Mouse (Mus musculus) spleen, adult 2 months (tissue): ENCODE results near the gene Cited2. TPM values are rescaled to one million over a fixed set of nuclear protein-coding genes. Genes with fewer than 3 reads are reported as not detected.

Experiments used
- DNase-seq, 2 experiments: peaks; one replicate each; pipeline versions ENCODE4 v3.0.0 to v3.0.0-alpha.2; 2012 to 2021; ENCODE audit warnings: low spot score in 2 of 2, low read depth in 1 of 2
- H3K27ac ChIP-seq: fragments of 200-500 bp; 2 replicates; pipeline ENCODE4 v1.5.1; 2012; ENCODE audit warnings: low read length, inconsistent platforms; ENCODE audit not compliant: insufficient read depth
- H3K27me3 ChIP-seq: fragments of 200-500 bp; 2 replicates; pipeline ENCODE4 v1.6.1; 2012; ENCODE audit warnings: mild to moderate bottlenecking, moderate library complexity, low read length, inconsistent platforms; ENCODE audit not compliant: control insufficient read depth, insufficient read depth
- H3K36me3 ChIP-seq: fragments of 200-500 bp; 2 replicates; pipeline ENCODE4 v1.6.1; 2012; ENCODE audit warnings: mild to moderate bottlenecking, low read length, inconsistent platforms; ENCODE audit not compliant: control insufficient read depth, insufficient read depth
- H3K4me1 ChIP-seq: fragments of 200-500 bp; 2 replicates; pipeline ENCODE4 v1.6.1; 2011; ENCODE audit warnings: inconsistent platforms; ENCODE audit not compliant: control insufficient read depth, insufficient read depth, insufficient read length
- H3K4me3 ChIP-seq: fragments of 200-500 bp; 2 replicates; pipeline ENCODE4 v1.5.1; 2011; ENCODE audit warnings: mild to moderate bottlenecking, inconsistent platforms; ENCODE audit not compliant: insufficient read depth, insufficient read length; ENCODE audit errors: extremely low read depth
- CTCF ChIP-seq: fragments of 200-500 bp; IDR thresholded peaks from 2 replicates; pipeline ENCODE4 v1.5.1; 2011; ENCODE audit warnings: mild to moderate bottlenecking, inconsistent platforms; ENCODE audit not compliant: insufficient read depth, insufficient read length, insufficient replicate concordance; ENCODE audit errors: extremely low read depth
- POLR2A ChIP-seq: fragments of 200-500 bp; IDR thresholded peaks from 2 replicates; pipeline ENCODE4 v1.6.1; 2011; ENCODE audit warnings: low read depth, low read length, inconsistent platforms
- WGBS: fragments of 180-500 bp; shearing (Covaris S2); methylation state at CpG from one replicate; pipeline ENCODE4 v1.1.7; 2018; 5-methylcytosine and 5-hydroxymethylcytosine counted together
- polyA plus RNA-seq: library from polyadenylated mRNA; depleted of rRNA; stranded (reverse); fragments of >200 nt; gene quantifications from 2 replicates; pipeline ENCODE4 v1.2.3, GENCODE M21; 2012

Gene Cited2
- polyA plus RNA-seq, 1 experiment = 34.8 TPM

DNA sequence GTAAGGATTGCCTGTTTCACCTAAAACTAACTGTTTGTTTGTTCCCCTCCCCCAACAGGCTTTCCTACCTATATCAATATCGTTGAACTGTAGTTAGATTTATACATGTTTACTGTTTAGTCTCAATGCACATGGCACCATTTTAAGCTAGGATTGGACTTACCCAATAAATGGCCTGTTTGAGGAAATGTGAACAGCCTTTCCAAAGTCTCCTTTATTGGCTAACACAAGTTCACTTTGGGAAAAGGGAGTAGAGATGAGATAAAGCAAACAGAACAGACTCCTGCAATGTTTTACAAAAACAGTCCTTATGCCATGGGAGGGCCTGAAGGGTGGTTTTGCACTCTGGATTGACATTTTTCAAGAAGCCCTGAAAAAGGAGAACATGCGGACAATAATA is 41.6 kb upstream of the Cited2 start:
- no peak for DNase-seq
- Histone ChIP-seq H3K4me1 (peaks cover 6% of the 10 kb centered on the region; the same call in 1 of the 2 replicates), H3K36me3 (no peaks in the 10 kb centered on the region), H3K27ac (no peak overlapping the region), H3K4me3 (no peak overlapping the region), H3K27me3 (no peaks in the 10 kb centered on the region)
- WGBS = 89% methylated on average over 2 of the region's 2 CpGs
- TF ChIP-seq CTCF (no peak), POLR2A (no peak)

DNA sequence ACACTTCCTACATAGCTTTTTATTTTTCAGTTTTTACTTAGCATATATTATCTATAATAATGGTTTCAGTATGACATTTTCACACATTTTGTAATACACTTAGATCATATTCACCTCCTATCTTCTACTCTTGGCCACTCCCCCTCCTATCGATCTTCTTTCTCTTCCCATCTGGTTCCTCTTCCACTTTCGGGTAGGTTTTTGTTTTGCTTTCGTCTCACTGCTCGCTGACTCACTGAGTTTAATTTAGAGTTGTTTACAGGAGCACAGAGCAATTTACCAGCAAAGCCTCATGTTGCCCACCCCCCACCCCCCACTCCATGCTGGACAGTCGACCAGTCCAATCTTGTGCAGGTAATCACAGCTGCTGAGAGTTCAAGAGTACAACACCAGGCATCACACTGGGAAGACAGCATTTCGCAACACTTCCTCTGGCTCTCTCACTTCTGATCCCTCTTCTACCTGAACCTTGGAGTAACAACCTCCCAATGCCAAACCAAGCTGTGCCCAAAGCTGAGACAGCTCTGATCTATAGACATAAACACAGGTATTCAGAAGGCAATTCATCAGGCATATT is 39.1 kb upstream of the Cited2 start:
- Histone ChIP-seq H3K36me3 (no peaks in the 10 kb centered on the region), H3K4me3 (peak overlapping the region; percentile 49), H3K27ac (0 out of 2 replicates have a peak overlapping the region, but pooled peaks have one; percentile 22), H3K4me1 (peaks cover 6% of the 10 kb centered on the region; the same call in 1 of the 2 replicates), H3K27me3 (no peaks in the 10 kb centered on the region)
- whole genome bisulfite sequencing = 19% methylated on average over 6 of the region's 6 CpGs
- TF ChIP-seq CTCF = no peak
- TF ChIP-seq POLR2A = no peak
- DNase-seq = peak in 1 of 2 experiments; percentile 29

DNA sequence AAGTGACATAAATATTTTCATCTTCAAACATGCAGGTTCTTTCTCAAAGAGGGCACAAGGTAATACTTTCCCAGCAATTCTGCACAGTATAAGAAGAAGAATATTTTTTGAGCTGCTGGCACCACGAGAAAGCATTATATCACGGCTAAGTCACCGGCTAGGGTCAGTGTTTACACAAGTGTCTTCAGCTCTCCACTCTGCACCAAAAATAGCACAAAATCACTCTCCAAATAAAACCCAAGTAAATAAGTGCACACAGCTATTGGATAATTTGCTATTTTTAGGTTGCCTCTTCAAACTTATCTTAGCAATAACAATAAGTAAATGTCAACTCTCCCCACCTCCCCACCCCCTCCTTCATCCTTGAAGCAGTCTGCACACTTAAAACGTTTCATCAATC is 33.2 kb upstream of the Cited2 start:
- Histone ChIP-seq H3K27ac (no peak overlapping the region), H3K36me3 (no peaks in the 10 kb centered on the region), H3K4me1 (peaks cover 3% of the 10 kb centered on the region; the same call in 1 of the 2 replicates), H3K4me3 (no peak overlapping the region), H3K27me3 (no peaks in the 10 kb centered on the region)
- DNase-seq = no peak
- 80% methylated on average over 4 of the region's 4 CpGs for WGBS
- TF ChIP-seq POLR2A (no peak), CTCF (no peak)

DNA sequence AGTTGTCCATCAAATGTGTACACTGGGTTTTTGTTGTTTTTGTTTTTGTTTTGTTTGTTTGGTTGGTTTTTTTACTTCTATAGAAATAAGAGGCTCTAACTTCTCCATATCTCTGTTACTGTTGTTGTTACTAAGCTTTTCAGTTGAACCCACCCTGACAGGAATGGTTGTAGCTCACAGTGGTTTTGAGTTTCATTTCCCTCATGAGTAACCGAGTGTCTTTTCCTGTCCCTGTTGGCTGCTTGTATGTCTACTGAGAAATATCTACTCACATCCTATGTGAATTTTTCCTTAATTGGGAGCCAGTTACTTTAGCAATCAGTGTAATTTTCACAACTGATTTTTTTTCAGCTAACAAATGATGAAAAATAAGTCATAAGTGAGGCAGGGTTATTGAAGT is 31.3 kb upstream of the Cited2 start:
- Histone ChIP-seq H3K27me3 (no peaks in the 10 kb centered on the region), H3K4me1 (peaks cover 3% of the 10 kb centered on the region; the same call in 1 of the 2 replicates), H3K27ac (no peak overlapping the region), H3K36me3 (no peaks in the 10 kb centered on the region), H3K4me3 (no peak overlapping the region)
- whole genome bisulfite sequencing = 8% methylated on average over 1 of the region's 1 CpGs
- DNase-seq = no peak
- no peak for TF ChIP-seq POLR2A

DNA sequence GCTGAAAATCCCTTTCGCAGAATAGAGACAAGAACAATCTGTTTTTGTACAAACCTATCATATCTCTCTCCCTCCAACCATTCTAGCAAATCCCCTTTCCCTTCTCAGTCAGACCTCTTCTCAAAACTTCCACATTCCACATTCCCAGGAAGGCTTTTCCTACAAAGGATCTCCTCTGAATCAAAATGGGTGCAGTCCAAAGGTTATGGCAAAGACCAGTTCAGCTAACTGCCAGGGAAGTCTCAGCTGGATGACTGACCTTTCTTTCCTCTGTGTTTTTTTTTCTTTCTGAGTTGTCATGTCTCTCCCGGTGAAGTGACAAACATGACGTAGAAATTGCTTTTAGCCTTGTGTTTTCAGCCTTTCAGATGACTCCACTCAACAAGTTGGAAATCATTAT is 27.2 kb upstream of the Cited2 start:
- DNase-seq = no peak
- no peak overlapping the region for H3K4me3 ChIP-seq
- H3K27me3 ChIP-seq = no peaks in the 10 kb centered on the region
- no peaks in the 10 kb centered on the region for H3K36me3 ChIP-seq
- WGBS = 90% methylated on average over 3 of the region's 3 CpGs
- peaks cover 3% of the 10 kb centered on the region; the same call in 1 of the 2 replicates for H3K4me1 ChIP-seq
- H3K27ac ChIP-seq = no peak overlapping the region
- TF ChIP-seq CTCF = no peak
- no peak for TF ChIP-seq POLR2A

DNA sequence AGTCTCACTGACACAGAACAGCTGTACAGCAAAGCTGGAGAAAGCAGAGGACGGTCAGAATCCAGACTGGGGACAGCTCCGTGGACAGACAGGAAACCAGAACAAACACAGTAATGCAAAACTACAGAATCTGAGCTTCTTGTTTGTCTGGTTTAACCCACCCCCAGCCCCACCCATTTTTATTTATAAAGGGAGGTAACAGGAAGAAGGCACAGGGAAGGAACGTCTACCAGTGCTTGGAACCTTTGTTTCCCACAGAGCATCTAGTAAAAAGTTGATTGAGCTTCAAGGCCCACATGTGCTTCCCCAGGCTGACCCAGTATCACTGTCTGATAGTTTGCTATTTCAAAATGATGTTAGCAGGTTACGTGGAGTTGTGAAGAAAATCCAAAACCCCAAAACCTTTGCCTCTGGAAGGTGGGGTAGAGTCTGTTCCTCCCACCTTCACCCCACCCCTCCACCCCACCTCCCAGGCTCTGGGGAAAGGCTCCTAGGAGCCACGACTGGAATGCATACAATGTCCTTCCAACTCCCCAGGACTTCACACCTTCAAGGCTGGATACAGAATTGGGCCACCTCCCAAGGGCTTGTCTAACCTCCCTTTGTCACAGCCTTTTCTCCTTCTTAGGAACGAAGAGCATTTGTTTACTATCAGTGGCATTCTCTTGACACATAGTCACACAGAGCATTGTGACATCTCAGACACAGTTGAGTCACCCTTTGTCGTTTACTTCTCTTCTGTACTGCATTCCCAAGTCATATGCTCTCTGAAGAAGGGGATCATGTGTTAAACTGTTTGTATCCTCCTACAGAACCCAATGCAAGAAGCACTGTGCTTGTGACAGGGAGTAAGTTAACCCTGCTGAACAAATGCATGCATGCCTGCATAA is 25.4 kb upstream of the Cited2 start:
- Histone ChIP-seq H3K4me1 (no peaks in the 10 kb centered on the region), H3K27me3 (no peaks in the 10 kb centered on the region), H3K27ac (no peak overlapping the region), H3K36me3 (no peaks in the 10 kb centered on the region), H3K4me3 (no peak overlapping the region)
- no peak for DNase-seq
- 79% methylated on average over 7 of the region's 7 CpGs for WGBS
- TF ChIP-seq POLR2A (no peak), CTCF (no peak)
